Mouse (Mus musculus): ENCODE measurements around the gene Ablim1.

Ablim1 gene

GRCm38 (mm10) chr19:57007781-57008710, 306.7 kb downstream of the Ablim1 start, which contains the start of gene Afap1l2:
TSS of gene Afap1l2 (minus strand) at chr19:57008228.
- peak; percentile 67 for DNase-seq (ENCODE audit: low spot score)

GRCm38 (mm10) chr19:57007291-57007690, 307.4 kb downstream of the Ablim1 start:
- DNase-seq (ENCODE audit: low spot score), result no peak

- DNase-seq (ENCODE audit: low spot score), result no peak
Measured at GRCm38 (mm10) chr19:57006841-57007240, 307.9 kb downstream of the Ablim1 start.

- DNase-seq (ENCODE audit: low spot score), result no peak
Measured at GRCm38 (mm10) chr19:57005062-57005461, 309.7 kb downstream of the Ablim1 start.

- no peak for DNase-seq (ENCODE audit: low spot score)
Measured at GRCm38 (mm10) chr19:57003460-57003810, 311.3 kb downstream of the Ablim1 start.

- no peak for DNase-seq (ENCODE audit: low spot score)
Measured at GRCm38 (mm10) chr19:57002741-57003459, 311.8 kb downstream of the Ablim1 start.

GRCm38 (mm10) chr19:57001926-57002325, 312.8 kb downstream of the Ablim1 start:
- DNase-seq (ENCODE audit: low spot score), result no peak

- DNase-seq (ENCODE audit: low spot score), result no peak
Measured at GRCm38 (mm10) chr19:57000592-57000991, 314.1 kb downstream of the Ablim1 start.

GRCm38 (mm10) chr19:56999781-57000180, 314.9 kb downstream of the Ablim1 start:
- no peak for DNase-seq (ENCODE audit: low spot score)

- no peak for DNase-seq (ENCODE audit: low spot score)
Measured at GRCm38 (mm10) chr19:56998910-56999309, 315.8 kb downstream of the Ablim1 start.

- DNase-seq (ENCODE audit: low spot score), result no peak
Measured at GRCm38 (mm10) chr19:56998331-56998730, 316.4 kb downstream of the Ablim1 start.

GRCm38 (mm10) chr19:56997164-56997599, 317.5 kb downstream of the Ablim1 start:
- peak; percentile 87 for DNase-seq (ENCODE audit: low spot score)

GRCm38 (mm10) chr19:56995441-56995840, 319.3 kb downstream of the Ablim1 start:
- DNase-seq (ENCODE audit: low spot score), result no peak

- DNase-seq (ENCODE audit: low spot score), result no peak
Measured at GRCm38 (mm10) chr19:56994653-56995052, 320.1 kb downstream of the Ablim1 start.

- no peak for DNase-seq (ENCODE audit: low spot score)
Measured at GRCm38 (mm10) chr19:56993763-56994162, 321.0 kb downstream of the Ablim1 start.

- no peak for DNase-seq (ENCODE audit: low spot score)
Measured at GRCm38 (mm10) chr19:56992978-56993545, 321.7 kb downstream of the Ablim1 start.

- DNase-seq (ENCODE audit: low spot score), result peak; percentile 76
Measured at GRCm38 (mm10) chr19:56990367-56991111, 324.2 kb downstream of the Ablim1 start.

GRCm38 (mm10) chr19:56989171-56989570, 325.5 kb downstream of the Ablim1 start:
- no peak for DNase-seq (ENCODE audit: low spot score)

- DNase-seq (ENCODE audit: low spot score), result no peak
Measured at GRCm38 (mm10) chr19:56984229-56984628, 330.5 kb downstream of the Ablim1 start.

- no peak for DNase-seq (ENCODE audit: low spot score)
Measured at GRCm38 (mm10) chr19:56983757-56984156, 331.0 kb downstream of the Ablim1 start.

Data from embryo, embryonic 10 days (tissue).